Mouse (Mus musculus) brain, adult 2 months (tissue): ENCODE measurements around the gene Gm49601.
A peak's percentile ranks its signal among the peaks of the same experiment; 100 is the strongest.

Experiments used
- DNase-seq: peaks from one replicate; pipeline ENCODE4 v3.0.0; 2011; ENCODE audit warnings: low read depth, low spot score

Gm49601 gene

DNA sequence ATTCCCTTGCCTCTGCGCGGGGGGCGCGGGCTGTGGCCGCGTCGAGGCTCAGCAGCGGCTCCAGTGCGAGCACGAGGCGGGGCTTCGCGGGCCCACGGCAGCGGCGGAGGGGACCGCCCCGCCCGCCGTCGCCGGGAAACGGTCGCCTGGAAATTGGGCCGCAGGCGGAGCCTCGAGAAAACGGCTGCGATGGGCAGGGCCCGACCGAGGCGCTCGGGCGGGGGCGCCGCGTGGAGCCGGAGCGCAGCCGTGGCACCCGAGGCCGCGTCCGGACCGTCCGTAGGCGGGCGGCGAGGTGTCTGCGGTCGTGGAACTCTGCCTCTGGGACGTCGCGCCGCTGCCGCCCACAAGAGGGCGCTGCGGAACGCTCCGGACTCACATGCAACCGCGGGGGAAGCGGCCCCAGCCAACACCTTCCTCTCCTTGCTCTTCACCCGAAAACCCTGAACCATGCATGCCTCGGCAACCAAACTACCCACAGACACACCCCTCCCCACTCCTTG lies at the start of gene Gm49601:
TSS of gene Gm49601 (minus strand) at position 52 of the 503 bp plus-strand sequence.
- DNase-seq, result peak; percentile 93

- no peak for DNase-seq
Measured at GRCm38 (mm10) chr16:18673005-18673404, 46.8 kb upstream of the Gm49601 start.

DNA sequence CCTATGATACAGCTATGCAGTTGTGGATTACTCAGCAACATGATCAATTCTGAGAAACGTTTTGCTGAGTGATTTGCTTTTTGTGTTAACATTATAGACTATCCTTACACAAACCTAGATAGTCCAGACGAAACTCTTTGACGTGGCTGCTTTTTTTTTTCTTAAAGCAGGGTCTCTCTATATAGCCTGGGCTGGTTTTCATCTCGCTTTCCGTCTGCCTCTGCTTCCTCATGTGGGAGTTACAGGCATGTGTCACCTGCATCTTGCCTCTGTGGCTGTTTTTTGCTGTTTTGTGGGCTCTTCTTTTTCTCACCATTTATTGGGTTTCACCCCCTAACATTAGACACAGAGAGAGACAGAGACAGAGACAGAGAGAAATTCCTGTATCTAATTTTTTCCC lies 45.8 kb upstream of the Gm49601 start:
- no peak for DNase-seq

GRCm38 (mm10) chr16:18669914-18670313 lies 43.7 kb upstream of the Gm49601 start:
- no peak for DNase-seq

GRCm38 (mm10) chr16:18658597-18658996 lies 32.4 kb upstream of the Gm49601 start:
- no peak for DNase-seq

DNA sequence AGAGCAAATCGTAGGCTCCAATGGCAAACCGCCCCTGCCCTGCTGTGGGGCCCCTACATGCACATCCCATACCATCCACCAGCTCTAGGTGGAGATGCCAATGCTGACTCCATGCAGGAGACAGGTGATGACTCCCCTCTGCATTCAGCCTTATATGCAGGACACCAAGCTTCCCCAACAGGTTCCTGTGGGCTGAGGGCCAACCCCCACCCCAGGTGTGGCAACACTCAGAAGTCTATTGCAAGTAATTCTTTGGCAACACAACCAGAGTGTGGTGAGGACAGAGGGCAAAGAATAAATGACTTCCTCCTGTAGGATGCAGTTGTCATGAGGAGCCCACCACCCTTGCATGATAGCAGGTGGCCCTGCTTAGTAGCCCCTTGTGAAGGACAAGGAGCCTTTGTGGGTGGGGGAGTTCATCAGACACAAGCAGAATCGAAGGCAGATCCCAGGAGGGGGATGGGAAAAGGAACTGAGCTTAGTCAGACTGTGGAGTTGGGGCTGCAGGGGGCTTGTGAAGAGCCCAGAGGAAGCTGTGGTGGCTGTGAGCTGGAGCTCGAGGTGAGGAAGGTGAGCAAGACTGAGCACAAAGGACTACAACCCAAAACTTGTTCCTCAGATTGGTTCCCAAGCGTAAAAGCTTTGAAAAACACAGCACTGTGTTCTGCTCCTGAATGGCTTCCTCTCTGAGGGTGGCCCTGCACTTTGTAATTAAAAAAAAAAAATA lies 29.3 kb upstream of the Gm49601 start:
- DNase-seq, result no peak

DNA sequence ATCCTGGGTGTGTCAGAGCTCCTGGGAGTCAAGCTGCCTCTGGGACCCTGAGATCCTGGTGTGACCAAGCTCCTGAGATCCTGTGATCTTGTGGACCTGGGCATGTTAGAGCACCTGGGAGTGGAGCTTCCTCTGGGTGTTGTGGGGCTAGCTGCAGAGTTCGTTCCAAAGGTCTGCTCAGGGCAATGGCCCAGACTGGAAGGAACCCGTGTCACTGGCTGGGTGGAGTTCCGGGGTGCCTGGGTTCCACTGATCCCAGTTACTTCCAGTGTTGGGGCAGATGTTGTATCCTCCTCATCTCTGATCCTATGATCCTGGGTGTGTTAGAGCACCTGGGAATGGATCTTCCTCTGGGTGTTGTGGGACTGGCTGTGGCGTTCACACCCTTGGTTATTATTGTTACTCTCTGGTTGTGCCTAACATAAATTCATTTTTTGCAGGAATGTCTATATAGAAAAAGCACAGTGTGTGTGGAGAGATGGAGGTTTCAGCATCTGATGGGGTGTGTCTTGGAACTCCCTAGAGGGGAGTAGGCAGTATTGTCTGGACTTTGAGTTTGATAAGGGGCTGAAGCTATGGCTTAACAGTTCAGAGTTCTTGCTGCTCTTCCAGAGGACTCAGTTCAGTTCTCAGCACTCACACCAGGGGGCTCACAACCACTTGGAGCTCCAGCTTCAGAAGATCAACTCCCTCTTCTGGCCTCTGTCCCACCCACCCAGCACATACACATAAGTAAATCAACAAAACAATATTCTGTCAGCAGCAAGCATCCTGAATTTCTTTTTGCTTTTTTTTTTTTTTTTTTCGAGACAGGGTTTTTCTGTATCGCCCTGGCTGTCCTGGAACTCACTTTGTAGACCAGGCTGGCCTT lies 27.3 kb upstream of the Gm49601 start:
- DNase-seq, result no peak

- no peak for DNase-seq
Measured at GRCm38 (mm10) chr16:18649126-18649525, 22.9 kb upstream of the Gm49601 start.

DNA sequence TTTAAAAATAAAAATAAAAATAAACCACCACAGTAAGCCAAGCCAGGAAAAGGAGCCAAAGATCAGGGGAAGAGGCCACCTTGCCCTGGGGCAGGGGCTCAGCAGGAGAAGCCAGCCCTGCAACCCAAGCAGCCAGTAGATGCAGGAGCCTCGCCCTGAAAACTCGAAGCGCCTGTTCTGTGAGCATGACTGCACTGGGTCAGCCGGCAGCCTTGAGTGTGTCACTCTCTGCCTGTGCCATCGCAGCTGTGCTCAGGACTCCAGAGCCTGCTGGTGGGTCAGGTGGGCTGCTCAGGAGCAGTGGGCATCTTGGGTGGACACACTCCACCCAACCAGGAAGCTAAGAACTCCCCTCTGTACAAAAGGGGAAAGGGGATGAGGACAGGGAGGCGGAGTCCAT lies 19.1 kb upstream of the Gm49601 start:
- DNase-seq, result no peak

GRCm38 (mm10) chr16:18644485-18644884 lies 18.3 kb upstream of the Gm49601 start:
- no peak for DNase-seq

- DNase-seq, result no peak
Measured at GRCm38 (mm10) chr16:18643406-18643998, 17.3 kb upstream of the Gm49601 start.

- DNase-seq, result no peak
Measured at GRCm38 (mm10) chr16:18642897-18643296, 16.7 kb upstream of the Gm49601 start.

DNA sequence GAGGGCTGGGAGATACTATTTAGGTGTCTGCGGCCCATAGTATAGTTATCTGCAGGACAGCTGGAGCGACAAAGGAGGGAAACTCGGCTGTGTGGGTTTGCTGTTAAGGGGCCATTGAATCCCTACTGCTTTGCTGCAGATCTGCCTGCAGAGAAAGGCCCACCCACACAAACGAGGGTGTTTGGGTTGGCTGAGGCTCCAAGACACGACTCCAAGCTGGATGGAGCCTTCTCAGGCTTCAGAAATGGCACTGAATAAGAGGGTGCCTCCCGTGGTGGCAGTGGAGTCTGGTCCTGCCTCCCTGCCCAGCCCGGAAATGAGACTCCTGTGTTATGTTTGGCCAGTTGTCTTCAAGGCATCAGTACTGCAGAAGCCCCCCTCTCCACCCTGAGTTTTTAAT lies 16.1 kb upstream of the Gm49601 start:
- peak; percentile 81 for DNase-seq

DNA sequence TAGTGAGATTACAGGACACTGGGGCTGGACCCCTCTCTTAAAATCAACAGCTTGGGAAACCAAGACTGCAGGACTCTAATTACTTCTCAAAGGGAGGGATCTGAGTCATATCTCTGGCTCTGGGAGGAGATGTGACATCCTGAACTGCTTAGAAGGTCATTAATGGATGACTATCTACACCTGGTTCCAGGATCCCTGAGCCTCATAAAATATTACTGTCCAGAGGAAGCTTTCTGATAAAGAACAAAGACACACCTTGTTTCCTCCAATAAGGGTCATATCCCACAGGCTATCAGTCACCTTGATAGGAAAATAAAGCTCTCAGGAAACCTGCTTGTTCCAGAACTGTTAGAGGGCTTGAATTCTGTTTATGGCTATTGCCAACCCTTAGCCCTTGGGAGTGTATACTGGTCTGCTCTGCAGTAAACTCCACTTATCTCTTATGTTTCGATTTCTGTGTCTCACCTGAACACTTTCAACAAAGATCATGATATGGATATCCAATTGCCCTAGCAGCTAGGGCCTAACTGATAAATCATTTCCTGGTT lies 13.2 kb upstream of the Gm49601 start:
- DNase-seq, result no peak

- no peak for DNase-seq
Measured at GRCm38 (mm10) chr16:18638396-18638795, 12.2 kb upstream of the Gm49601 start.

- DNase-seq, result no peak
Measured at GRCm38 (mm10) chr16:18636804-18637203, 10.6 kb upstream of the Gm49601 start.

GRCm38 (mm10) chr16:18636401-18636800 lies 10.2 kb upstream of the Gm49601 start:
- no peak for DNase-seq

DNA sequence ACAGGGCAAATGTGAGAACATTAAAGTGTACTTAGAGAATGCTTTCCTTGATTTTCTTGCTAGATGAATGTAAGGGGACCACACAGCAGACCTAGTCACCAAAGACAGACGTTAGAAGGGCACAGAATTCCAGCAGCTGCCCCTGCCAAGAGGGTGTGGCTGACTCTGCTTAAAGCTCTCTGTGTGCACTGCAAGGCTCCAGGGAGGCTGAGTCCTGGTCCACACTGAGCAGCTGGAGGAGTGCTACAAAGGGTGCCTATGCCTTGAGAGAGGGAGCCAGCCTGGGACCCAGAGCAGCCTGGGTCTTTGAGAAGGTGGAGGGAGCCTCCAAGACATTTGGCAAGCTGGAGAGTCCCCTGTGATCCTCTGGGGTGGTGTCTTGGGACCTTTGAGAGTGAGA lies 7.1 kb upstream of the Gm49601 start:
- no peak for DNase-seq

- DNase-seq, result no peak
Measured at GRCm38 (mm10) chr16:18632816-18633215, 6.6 kb upstream of the Gm49601 start.

DNA sequence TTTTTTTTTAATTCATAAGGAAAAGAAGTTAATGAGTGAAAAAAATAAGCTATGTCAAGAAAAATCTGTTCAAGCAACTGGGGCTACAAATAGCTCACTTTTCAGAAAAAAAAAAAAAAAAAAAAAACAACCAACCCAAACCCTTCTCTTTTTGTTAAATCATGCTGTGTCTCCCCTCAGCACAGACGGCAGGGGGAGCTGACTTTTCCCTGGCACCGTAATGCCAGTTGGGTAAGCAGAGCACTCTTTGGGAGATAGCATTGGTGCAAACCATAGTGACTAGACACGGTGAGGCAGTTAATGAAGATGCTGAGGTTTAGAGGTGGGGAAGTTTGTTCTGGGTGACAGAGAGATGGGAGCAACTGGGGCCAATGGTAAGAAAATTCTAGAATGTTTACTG lies 5.8 kb upstream of the Gm49601 start:
- DNase-seq, result peak; percentile 79

DNA sequence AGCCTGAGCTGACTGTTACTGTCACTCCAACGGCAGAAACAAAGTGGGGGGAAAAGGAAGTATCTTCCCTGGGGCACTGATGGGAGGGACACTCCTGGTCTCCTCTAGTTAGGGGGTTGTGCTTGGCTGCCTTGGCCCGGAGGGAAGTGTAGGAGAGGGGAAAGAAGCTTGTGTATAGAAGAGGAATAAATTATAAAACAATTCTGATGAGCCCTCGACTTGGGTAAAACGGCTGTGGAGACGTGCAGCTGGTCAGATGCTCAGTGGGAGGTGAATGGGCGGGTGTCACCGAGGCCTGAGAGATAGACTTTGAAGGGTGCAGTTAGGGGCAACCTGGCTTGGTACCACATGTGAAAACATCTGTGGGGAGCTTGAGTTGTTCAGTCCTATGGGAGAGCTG lies 4.9 kb upstream of the Gm49601 start:
- DNase-seq, result no peak

DNA sequence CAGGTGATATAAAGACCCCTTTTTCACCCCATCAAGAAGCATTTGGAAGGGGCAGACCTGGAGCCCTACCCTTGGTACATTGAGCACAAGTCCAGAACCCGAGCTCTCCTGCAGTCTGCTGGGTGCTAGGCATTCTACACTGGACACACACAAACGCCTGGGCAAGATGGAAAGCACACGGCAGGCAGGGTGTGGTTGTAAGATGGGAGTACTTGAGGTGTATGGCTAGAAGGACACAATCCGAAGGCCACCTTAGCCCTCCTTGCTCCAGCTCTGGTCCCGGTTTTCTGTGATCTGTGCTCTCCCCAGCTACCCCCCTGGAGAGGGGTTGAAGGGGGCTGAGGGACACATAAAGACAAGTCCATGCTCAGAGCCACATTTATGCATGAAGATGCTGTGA lies 4.1 kb upstream of the Gm49601 start:
- no peak for DNase-seq
